Mouse (Mus musculus) cerebellum, postnatal 25 days (tissue): ENCODE data around the gene Ctnnbip1.
A peak's percentile ranks its signal among the peaks of the same experiment; 100 is the strongest.
"Not testable (repeated sequence)": the region's sequence is repeated elsewhere in the genome, so short reads cannot be mapped to it uniquely, and the experiment has no call there.

Source experiments
- DNase-seq, 2 experiments: peaks; one replicate each; pipeline ENCODE4 v3.0.0; 2021; ENCODE audit warnings: mixed read lengths in 2 of 2

Gene Ctnnbip1

DNA sequence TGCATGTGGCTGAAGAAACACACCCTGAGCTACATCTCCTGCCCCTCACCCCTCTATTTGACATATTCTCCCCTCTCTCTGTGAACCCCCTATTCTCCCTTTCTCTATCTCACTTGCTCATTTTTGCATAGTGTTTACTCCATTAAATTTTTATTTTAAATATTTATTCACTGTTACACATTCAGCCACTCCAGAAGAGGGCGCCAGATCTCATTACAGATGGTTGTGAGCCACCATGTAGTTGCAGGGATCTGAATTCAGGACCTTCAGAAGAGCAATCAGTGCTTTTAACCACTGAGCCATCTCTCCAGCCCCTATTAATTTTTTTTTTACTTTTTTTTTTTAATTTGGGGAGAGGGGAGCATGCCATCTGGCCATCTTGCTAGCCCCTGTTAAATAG is 72.2 kb downstream of the Ctnnbip1 start:
- DNase-seq = no peak

DNA sequence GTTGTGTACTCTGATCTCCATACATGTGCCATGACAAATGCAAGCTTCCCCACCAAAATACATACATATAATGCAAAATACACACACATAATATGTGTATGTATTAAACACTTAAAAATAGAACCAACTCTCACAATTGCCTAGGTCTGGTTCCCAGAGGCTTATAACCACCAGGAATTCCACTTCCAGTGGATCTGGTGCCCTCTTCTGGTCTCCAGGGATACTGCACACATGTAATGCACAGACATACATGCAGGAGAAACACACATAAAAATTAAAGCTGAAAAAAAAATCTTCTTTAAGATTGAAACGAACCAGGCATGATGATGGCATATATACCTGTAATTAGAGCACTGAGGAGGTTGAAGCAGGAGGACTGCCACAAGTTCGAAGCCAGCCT is 73.5 kb downstream of the Ctnnbip1 start:
- DNase-seq = peak in 1 of 2 experiments; percentile 49

DNA sequence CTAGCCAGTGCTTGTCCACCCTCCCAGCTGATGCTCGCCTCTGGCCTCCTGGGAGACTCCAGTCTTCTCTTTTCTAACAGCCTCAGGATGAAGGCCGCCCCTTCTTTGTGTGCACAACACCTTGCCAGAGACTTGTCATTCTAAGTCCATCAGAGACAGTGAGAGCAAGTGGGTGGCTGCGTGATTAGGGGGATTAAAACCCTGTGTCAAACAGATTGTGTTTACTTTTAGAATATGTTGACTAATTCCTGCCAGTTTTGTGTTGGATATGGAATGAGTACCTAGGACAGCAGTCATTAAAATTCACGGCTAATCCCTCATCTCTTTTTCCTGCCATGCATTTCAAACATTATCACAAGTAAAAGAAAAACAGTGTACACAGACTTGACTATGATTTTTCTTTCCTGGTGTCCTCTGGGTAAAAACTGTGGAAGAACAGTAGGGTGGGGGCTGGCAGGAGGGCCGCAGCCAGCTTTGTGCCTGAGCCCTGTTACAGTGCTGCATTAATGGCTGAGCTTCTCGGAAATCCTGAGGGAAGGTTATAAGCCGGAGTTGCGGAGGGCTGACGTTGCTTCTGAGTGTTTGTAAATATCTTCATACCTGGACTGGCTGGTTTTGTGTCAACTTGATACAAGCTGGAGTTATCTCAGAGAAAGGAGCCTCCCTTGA is 77.0 kb downstream of the Ctnnbip1 start:
- no peak for DNase-seq

DNA sequence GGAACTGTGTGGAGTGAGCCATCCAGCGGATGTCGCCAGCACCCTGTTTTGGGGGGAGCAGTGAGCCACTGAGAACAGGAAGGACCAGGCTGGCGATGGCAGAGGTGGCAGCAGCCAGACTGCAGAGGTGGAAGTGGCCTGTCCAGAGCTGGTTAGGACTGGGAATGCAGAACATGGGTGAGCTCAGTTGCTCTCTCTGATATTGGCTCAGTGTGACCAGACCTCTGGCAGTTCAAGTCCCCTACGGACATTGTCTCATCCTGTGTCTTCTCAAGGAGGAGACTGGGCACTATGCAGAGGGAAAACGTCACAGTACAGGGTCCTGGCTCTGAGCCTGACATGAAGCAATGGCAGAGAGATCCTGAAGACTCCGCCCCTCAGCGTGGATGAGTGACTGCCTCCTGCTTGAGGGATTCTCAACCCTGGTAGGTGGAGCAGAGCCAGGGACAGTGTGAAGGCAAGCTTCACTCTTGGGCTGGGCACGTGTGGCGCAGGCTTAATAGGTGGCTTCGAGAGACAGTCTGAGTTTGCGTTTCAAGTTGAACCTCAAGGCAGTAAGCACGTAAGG is 79.7 kb downstream of the Ctnnbip1 start:
- DNase-seq = peak in 1 of 2 experiments; percentile 57

DNA sequence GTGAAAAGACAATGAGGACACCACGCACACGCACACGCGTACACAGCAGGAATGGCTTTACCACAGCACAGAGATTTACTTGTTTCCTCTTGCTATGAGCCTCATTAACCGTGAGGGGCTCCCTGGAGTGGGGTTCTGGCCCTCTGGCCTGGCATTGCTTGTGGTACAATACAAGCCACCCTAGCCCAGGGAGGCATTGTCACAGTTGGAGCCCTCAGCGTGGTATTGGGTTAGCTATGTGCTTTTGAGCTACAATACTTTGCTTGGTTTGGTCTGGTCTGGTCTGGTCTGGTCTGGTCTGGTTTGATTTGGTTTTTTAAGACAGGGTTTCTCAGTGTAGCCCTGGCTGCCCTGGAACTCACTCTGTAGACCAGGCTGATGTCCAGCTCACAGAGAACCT is 81.5 kb downstream of the Ctnnbip1 start:
- DNase-seq = no peak

DNA sequence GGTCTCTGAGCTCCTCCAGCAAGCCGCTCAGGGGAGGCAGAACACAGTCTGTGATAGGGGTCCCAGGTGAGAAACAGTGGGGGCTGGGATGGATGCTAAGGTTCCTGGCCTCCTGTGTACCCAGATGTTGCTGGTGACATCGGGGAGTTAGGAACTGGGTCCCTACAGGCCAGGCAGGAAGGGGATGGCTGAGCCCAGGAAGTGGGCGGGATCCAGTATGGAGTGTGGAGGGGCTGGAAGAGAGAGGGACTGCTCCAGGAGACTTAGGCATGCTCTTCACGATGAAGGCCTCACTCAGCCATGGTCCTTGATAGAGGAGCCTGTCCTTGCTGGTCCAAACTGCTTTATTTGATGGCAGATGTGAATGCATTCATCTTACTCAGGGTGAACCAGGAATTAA is 82.1 kb downstream of the Ctnnbip1 start:
- DNase-seq = no peak

DNA sequence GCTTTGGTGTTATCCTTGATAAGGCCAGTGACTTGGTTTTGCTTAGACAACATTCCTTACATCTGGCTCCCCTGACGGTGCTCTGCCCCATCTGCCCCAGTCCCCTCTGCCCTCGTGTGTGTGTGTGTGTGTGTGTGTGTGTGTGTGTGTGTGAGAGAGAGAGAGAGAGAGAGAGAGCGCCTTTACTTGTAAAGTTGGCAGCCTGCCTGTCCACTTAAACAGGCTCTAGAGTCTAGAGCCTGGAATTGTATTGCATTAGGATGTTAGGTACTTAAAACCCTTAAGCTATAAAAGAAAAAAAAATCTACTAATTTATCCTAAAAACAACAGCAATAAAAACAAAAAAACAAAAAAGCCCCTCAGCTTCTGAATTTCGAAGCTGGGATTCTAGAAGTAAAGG is 83.4 kb downstream of the Ctnnbip1 start:
- DNase-seq = no peak

DNA sequence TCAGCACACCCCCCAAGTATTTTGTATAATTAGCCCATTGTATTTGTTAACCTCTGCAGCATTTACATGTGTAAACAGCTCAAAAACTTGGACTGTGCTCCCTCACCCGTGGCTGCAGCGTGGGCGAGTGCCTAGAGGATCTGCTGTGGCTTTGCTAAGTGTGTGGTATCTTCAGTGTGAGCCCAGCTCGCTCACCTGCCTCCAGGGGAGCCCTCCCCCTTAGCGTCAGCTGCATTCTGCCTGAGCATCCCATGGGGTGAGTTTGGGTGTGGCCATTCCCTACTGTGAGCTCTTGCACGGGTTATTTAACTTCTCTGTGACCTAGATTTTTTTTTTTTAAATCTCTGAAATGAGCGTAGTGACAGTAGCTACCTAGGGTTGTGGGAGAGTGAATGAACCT is 84.2 kb downstream of the Ctnnbip1 start:
- DNase-seq = no peak

DNA sequence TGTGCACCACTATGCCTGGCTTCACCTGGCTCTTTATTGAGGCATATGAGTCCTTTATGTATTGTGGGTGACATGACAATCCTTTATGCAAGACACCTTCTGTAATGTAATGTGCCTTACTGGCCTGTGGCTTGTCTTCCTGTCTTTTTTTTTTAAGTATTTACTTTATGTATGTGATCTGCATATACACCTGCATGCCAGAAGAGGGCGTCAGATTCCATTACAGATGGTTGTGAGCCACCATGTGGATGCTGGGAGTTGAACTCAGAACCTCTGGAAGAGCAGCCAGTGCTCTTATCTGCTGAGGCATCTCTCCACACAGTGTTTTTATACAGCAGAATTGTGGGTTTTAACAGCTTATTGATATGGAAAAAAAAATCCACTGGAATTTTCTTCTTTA is 85.8 kb downstream of the Ctnnbip1 start:
- no peak for DNase-seq

DNA sequence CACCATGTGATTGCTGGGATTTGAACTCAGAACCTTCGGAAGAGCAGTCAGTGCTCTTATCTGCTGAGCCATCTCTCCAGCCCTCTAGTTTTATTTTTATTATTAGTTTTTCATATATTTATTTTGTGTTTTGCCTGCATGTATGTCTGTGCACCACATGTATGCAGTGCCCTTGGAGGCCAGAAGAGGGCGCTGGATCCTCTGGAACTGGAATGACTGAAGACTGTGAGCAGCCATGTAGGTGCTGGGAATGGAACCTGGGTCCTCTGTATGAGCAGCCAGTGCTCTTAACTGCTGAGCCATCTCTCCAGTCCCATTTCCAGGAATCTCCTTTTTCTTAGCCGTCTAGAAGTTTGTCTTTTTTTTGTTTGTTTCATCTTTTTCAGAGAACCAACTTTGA is 86.5 kb downstream of the Ctnnbip1 start:
- DNase-seq = no peak

DNA sequence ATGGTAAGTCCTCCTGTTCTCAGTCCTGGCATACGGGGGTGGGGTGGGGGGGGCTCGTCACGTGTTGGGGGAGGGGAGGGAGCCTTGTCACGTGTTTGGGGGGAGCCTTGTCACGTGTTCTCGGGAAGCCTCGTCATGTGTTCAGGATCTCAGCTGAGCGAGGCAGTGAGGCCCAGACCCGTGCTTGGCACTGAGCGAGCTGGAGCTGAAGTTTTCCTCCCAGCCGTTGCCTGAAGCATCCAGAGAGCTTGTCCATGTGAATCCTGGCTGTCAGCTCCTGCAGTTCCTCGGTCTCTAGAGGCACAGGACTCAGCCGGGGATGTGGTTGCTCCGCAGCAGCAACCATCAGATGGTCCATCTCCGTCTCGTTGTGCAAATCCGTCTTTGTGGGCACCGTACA is 88.0 kb downstream of the Ctnnbip1 start:
- peak; percentile 42 to 48 for DNase-seq

DNA sequence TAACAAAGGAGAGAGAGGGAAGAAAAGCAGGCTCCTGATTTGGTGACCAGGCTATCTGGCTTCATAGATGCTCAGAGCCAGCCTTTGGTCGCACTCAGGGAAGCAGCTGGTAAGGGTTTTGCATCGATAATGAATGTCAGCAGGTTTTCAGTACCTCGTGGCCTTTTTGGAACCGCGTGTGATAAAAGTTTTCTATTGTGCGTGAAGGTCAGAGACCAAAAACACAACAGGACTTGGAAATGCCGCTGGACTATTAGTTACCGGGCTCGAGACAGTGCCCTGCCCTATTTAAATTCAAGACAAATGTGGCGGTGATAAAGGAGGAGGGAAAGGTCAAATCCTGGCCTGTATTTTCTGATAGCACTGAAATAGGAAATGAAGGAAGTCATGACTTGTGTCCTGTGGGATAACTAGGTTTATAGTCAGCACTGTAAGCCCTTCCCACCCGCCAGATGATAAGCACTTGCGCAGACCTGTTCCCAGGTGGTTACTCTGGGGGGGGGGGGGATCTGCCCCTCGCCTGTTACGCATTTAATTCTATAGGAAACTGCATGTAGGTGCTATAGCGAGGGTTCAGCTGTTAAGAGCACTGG is 88.8 kb downstream of the Ctnnbip1 start:
- DNase-seq = no peak

DNA sequence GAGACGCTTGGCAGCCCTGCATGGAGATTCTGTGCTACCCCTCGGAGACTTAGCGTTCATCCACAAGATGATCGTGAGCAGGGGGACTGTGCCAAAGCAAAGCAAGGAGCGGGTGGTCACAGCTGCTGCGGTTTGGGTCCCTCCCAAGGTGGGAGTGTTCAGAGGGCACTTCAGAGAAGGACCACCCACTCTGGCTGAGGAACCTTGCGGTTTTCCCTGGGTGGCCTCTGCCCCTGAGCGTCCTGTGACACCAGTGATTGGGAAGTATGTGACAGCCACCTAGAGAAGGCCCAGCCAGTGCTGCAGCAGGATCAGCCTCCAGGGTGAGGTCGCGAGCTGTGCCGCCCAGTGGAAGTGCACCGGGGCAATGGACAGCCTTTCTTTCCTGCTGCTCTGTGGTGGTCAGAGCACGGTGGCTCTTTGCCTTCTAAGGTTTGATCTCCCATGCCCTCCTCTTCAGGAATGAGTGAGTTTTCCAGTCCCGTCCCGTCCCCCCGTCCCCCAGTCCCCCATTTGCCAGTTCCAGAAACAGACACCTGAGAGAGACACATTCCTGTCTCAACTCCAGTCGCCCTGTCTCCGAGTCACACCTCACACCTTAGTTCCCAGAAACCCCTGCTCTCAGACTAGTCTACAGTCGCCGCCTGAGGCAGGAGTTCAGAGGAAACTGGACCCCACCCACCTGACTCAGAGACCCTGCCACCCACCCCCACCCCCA is 89.7 kb downstream of the Ctnnbip1 start:
- DNase-seq = no peak

DNA sequence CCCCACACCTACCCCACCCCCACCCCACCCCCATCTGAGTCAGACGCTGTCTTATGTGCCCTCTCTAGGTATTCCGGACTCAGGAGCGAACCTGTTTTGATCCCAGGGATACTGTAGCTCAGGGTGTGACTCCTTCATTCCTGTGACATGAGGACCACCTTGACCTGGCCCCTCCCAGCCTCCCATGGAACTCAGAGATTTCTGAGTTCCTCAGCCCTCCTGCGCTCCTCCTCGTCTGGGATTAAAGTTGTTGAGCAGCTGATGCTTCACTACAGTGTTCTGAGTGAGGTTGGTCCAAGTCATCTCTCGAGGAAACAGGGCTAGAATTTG is 90.2 kb downstream of the Ctnnbip1 start:
- DNase-seq = no peak

DNA sequence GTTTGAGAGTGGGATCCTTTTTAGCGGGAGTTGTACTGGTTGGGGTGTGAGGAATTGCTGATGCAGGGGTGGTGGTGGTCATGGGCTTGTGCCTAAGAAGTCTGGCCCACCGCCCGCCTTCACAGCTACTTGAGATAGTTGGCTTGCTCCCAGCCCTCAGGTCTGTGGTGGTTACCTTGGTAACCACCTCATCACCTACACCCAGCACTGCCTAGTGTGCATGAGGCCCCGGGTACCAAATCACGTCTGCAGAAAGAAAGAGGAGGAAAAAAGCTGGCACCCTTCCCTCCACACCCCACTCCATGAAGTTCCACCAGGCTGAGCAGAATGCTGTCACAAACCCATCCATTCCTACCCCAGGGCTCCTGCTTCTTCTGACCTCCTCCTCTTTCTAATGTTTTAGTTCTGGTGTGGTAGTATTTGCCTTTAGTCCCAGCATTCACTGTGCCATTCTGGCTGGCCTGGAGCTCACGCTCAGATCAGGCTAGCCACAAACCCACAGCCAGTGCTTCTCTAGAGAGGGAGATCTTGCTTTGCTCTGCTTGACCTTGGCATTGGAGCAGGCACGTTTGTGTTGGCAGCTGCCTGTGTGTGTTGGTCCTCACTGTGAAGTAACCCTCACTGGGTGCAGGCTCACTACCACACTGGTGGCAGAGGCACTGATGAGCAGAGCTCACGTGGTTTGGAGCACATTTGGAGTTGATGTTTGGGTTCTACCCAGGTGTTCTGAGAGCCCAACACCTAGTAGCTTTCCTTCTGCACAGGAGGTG is 91.4 kb downstream of the Ctnnbip1 start:
- peak in 1 of 2 experiments; percentile 39 for DNase-seq

DNA sequence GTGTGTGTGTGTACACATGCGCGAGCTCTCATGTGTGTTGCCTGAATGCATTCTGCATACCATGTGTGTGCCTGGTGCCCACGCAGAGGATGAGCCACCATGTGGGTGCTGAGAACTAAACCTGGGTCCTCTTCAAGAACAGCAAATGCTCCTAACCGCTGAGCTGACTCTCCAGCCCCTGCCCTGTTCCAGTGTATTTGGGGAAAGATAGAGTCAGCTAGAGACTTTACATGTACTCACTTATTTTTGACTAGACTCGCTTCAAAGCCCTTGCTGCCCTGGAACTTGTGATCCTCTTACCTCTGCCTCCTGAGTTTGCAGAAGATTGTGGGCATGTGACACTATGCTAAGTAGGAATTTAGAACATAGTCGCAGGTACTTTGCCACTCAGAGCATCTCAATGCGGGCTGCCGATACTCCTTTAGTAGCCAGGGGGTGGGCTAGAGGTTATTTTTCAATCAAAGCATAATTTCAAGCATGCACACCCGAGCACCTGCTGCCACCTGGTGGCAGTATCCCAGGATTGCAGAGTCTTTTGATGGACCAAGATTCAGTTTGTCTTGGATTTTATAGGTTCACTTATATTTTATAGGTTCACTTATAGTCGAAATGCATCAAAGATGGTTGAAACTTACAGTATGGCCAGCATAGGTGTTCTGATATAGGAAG is 93.5 kb downstream of the Ctnnbip1 start:
- DNase-seq = peak; percentile 71 to 78

DNA sequence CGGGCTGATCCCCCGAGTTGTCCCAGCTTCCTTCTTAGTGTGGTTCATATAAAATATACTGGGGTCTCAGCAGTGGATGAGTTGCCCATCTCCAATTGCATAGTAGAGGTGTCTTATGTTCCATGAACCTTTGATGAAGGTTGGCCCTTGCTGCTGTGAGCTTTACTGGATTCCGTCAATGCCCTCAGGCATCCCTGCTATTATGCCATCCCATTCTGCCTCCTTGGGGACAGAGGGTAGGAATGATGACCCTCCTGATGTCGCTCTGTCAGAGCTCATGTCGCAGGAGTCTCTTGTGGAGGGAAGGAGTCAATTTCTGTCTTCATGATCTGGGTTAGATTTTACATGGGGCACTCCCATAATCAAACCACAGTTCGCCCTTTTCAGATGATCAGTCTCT is 95.5 kb downstream of the Ctnnbip1 start:
- DNase-seq = not testable (repeated sequence)

DNA sequence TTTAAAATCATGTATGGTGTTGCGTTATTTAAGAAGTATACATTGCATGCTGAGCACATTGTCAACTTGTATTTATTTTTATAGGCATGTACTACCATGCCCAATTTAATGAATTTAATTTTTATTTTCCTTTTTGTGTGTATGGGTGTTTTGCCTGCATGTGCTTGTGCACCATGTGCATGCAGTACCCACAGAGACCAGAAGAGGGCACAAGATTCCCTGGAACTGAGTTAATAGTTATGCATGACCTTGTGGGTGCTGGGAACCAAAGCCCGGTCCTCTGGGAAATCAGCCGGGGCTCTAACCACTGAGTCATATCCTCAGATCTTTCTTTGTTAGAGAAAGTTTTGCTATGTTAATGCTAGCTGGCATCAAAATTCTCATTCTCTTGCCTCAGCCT is 96.8 kb downstream of the Ctnnbip1 start:
- no peak for DNase-seq
